ENCODE assay signal across 24 mouse cellular contexts in genomic region chr1:185648128-185648527, GRCm38 (mm10).
DNase-seq lines count a peak whose midpoint lies in the region; ATAC-seq lines count a peak whose summit lies in the region.
"Had no signal": no experiment of that assay in that cellular context is flagged by ENCODE, and none has a peak within 500 bp of the region (broad histone marks: within the 10 kb centered on the region; RNA-seq: fewer than 3 reads in every experiment).

No protein-coding gene starts in this region.

- no peak overlapping the region for H3K4me2 ChIP-seq in lung, embryonic 15.5 days
- H3K4me2 ChIP-seq: embryonic facial prominence, embryonic 13.5 days; forebrain, embryonic 12.5 days; forebrain, embryonic 15.5 days; heart, embryonic 13.5 days; hindbrain, embryonic 12.5 days; hindbrain, embryonic 15.5 days had no signal

- H3K9me3 ChIP-seq in lung, embryonic 15.5 days = no peaks in the 10 kb centered on the region
- H3K9me3 ChIP-seq: embryonic facial prominence, embryonic 10.5 days; embryonic facial prominence, embryonic 13.5 days; forebrain, embryonic 12.5 days; forebrain, embryonic 15.5 days; heart, embryonic 10.5 days; heart, embryonic 13.5 days; hindbrain, embryonic 12.5 days; hindbrain, embryonic 15.5 days had no signal

- peak; percentile 11 for DNase-seq in adrenal gland, adult 8-10 months
- DNase-seq in adrenal gland, adult 18-20 months (ENCODE audit: low spot score in 2 of 2) = no peak
- no peak for DNase-seq in lung, postnatal 10 days
- DNase-seq in adrenal gland, postnatal 25 days = peak; percentile 10
- DNase-seq in embryo, embryonic 10.5 days (ENCODE audit: low spot score) = no peak
- DNase-seq: cerebellum, adult 11 months; cerebellum, adult 2 months; cerebellum, adult 9-11 months; cerebellum, postnatal 25 days; embryo, embryonic 11 days; gastrocnemius, postnatal 25 days; heart, adult 2 months had no signal

- H3K9ac ChIP-seq in lung, embryonic 15.5 days = no peak overlapping the region
- H3K9ac ChIP-seq: embryonic facial prominence, embryonic 13.5 days; forebrain, embryonic 12.5 days; forebrain, embryonic 15.5 days; heart, embryonic 13.5 days; hindbrain, embryonic 12.5 days; hindbrain, embryonic 15.5 days had no signal

- 0 out of 2 replicates have a peak, but pooled peaks cover 4% of the 10 kb centered on the region for H3K4me1 ChIP-seq in lung, embryonic 15.5 days
- H3K4me1 ChIP-seq: embryonic facial prominence, embryonic 10.5 days; forebrain, embryonic 12.5 days; forebrain, embryonic 15.5 days; hindbrain, embryonic 15.5 days had no signal

- WGBS in lung, embryonic 15.5 days = 60% methylated on average over 6 of the region's 6 CpGs

- no peaks in the 10 kb centered on the region for H3K36me3 ChIP-seq in lung, embryonic 15.5 days
- H3K36me3 ChIP-seq: embryonic facial prominence, embryonic 10.5 days; embryonic facial prominence, embryonic 13.5 days; forebrain, embryonic 12.5 days; forebrain, embryonic 15.5 days; heart, embryonic 10.5 days; heart, embryonic 13.5 days; hindbrain, embryonic 12.5 days; hindbrain, embryonic 15.5 days had no signal

- no peak overlapping the region for H3K27ac ChIP-seq in lung, embryonic 15.5 days
- H3K27ac ChIP-seq: embryonic facial prominence, embryonic 10.5 days; embryonic facial prominence, embryonic 13.5 days; forebrain, embryonic 12.5 days; forebrain, embryonic 15.5 days; heart, adult 2 months; heart, embryonic 13.5 days; hindbrain, embryonic 12.5 days; hindbrain, embryonic 15.5 days had no signal

- no peak overlapping the region for H3K4me3 ChIP-seq in lung, embryonic 15.5 days
- H3K4me3 ChIP-seq: embryonic facial prominence, embryonic 10.5 days; embryonic facial prominence, embryonic 13.5 days; erythroblast, embryonic 14.5 days; forebrain, embryonic 12.5 days; forebrain, embryonic 15.5 days; heart, adult 2 months; heart, embryonic 10.5 days; heart, embryonic 13.5 days; hindbrain, embryonic 12.5 days; hindbrain, embryonic 15.5 days had no signal

- ATAC-seq in lung, embryonic 15.5 days (ENCODE audit: borderline replicate concordance, extremely low read depth, low FRiP score, low TSS enrichment) = peak; percentile 52; the same call in 1 of the 2 replicates
- ATAC-seq: CD4-positive, CD25-positive, alpha-beta regulatory T cell, adult 4 months; forebrain, embryonic 15.5 days; intestine, postnatal 0 days had no signal

- H3K27me3 ChIP-seq in lung, embryonic 15.5 days = no peaks in the 10 kb centered on the region
- H3K27me3 ChIP-seq: embryonic facial prominence, embryonic 13.5 days; forebrain, embryonic 12.5 days; forebrain, embryonic 15.5 days; hindbrain, embryonic 12.5 days; hindbrain, embryonic 15.5 days had no signal

Comparison
In these comparisons a context has a peak if more than half of its experiments do, and no peak if none do; other contexts are left out.
1. DNase-seq: peak in adrenal gland, adult 8-10 months (single experiment) and adrenal gland, postnatal 25 days (single experiment); none in adrenal gland, adult 18-20 months (0 of 2), lung, postnatal 10 days (single experiment) and embryo, embryonic 10.5 days (single experiment).